Mouse (Mus musculus) layer of hippocampus, adult 2 months (tissue): ENCODE measurements around the gene Cyp27a1. TPM values are rescaled to one million over a fixed set of nuclear protein-coding genes. Genes with fewer than 3 reads are reported as not detected.

ENCODE experiments used
- DNase-seq, 2 experiments: peaks; one replicate each; pipeline ENCODE4 v3.0.0; 2022; ENCODE audit warnings: low spot score in 2 of 2
- H3K27ac ChIP-seq: fragments of 200-600 bp; 2 replicates; pipeline ENCODE4 v1.8.1; 2022
- H3K4me3 ChIP-seq: fragments of 200-600 bp; 2 replicates; pipeline ENCODE4 v1.8.1; 2022; ENCODE audit warnings: mild to moderate bottlenecking
- CTCF ChIP-seq: fragments of 200-600 bp; conservative IDR thresholded peaks from 2 replicates; pipeline ENCODE4 v1.8.1; 2022; ENCODE audit warnings: antibody characterized with exemption, mild to moderate bottlenecking, moderate library complexity
- total RNA-seq, 2 experiments: library from RNA; stranded (reverse); gene quantifications; 2 replicates each; pipeline ENCODE4 v1.2.3; 2021

Cyp27a1 gene
- total RNA-seq, 2 experiments from 2014 or later = 2.7 to 3.1 TPM

DNA sequence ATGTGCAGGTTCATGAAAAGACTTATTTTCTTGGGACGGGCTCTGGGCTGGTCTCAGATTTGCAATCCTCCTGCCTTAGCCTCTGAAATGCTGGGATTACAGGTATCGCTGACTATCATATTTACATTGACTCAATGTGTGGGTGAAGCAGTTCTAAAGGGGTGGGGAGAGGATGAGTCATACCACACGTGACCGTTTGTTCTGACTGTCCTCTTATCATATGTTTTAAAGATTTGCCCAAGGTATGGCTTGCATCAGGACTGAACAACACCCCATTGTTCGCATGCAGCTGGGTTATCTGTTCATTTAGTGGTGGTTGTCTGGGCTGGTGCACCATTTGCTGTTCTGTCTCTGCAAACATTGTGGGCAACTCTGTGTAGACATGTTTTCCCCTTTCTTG lies 13.3 kb downstream of the Cyp27a1 start:
- Histone ChIP-seq H3K4me3 (no peak overlapping the region), H3K27ac (no peak overlapping the region)
- no peak for TF ChIP-seq CTCF
- DNase-seq = no peak

DNA sequence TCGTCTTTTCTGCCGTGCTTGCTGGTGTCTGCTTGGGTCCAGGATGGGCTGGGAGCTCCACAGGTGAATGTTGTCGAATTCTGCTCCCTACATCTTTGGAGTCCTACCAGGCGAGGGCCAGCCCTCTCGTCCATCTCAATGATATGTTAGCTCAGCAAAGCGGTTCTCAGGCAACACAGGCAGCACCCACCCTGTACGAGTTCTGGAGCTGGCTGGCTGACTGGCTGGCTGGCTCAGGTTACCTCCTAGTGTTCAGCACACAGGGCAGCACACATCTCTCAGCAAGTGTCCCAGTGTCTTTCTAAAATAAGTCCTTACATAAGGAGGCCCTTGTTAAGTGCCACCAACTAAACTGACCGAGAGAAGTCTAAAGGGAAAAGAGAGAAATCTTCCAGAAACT lies 15.1 kb downstream of the Cyp27a1 start:
- no peak for TF ChIP-seq CTCF
- H3K27ac ChIP-seq = no peak overlapping the region
- H3K4me3 ChIP-seq = no peak overlapping the region
- no peak for DNase-seq

DNA sequence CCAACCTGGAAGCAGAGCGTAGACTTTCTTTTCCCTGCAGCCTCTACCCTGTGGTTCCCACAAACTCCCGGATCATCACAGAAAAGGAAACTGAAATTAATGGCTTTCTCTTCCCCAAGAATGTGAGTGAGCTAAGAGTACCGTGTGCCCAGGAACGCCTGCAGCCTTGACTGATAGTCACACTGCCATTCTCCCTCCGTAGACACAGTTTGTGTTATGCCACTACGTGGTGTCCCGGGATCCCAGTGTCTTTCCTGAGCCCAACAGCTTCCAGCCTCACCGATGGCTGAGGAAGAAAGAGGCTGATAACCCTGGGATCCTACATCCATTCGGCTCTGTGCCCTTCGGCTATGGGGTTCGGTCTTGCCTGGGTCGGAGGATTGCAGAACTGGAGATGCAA lies 23.6 kb downstream of the Cyp27a1 start:
- Histone ChIP-seq H3K27ac (no peak overlapping the region), H3K4me3 (no peak overlapping the region)
- no peak for DNase-seq
- no peak for TF ChIP-seq CTCF

DNA sequence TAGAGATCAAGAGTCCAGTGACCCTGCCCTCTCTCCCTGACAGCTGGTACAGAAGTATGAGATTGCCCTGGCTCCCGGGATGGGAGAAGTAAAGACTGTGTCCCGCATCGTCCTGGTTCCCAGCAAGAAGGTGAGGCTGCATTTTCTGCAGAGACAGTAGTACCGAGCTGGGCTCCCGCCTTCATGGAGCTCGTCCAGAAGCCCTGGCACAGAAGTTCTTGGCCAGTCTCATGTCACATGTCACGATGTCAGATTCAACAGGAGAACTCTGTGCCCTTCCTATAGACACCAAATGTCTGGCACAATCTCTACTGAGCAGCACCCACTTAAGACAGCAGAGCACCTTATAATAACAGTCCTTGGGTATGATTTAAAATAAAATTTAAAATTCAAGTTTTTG lies 24.1 kb downstream of the Cyp27a1 start:
- H3K4me3 ChIP-seq = no peak overlapping the region
- H3K27ac ChIP-seq = no peak overlapping the region
- TF ChIP-seq CTCF = no peak
- DNase-seq = no peak

DNA sequence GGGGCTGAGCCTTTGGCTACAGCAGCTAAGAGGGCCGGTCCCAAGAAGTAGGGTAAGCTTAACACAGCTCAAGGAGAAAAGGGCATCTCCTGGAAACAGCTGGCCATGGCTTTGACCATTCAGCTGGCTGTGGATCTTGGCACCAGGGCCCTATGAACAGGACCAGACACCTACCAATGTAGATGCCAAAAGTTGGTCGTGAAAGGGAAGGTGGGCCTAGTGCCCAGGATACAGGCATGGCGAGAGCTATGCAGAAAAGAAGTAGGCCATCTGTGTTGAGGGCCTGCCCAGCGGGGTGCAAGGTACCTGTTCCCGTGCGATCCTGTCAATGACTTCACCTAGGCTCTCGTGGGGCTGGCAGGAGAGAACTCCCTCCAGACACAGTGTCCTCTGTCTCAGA lies 27.5 kb downstream of the Cyp27a1 start:
- no peak overlapping the region for H3K4me3 ChIP-seq
- no peak for TF ChIP-seq CTCF
- DNase-seq = no peak
- H3K27ac ChIP-seq = no peak overlapping the region

DNA sequence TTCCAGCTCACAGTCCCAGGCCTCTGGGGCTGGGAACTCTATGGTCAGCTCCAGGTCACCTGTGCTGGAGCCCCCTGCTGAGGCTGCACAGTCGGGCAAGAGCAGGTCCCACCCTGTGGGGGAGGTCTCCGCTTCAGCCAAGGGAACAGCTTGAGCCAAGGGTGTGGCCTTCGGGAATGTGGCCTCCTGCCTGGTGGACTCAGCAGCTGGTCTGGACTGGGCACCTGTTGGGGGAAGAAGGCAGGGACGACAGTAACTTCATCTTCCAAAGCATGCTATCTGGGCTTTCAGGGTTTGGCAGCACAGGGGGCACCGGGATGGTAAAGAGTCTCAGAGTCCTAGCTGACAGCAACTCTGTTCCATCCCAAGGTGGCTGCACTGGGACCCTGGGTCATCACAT lies 34.0 kb downstream of the Cyp27a1 start:
- DNase-seq = no peak
- Histone ChIP-seq H3K4me3 (no peak overlapping the region), H3K27ac (no peak overlapping the region)
- no peak for TF ChIP-seq CTCF

DNA sequence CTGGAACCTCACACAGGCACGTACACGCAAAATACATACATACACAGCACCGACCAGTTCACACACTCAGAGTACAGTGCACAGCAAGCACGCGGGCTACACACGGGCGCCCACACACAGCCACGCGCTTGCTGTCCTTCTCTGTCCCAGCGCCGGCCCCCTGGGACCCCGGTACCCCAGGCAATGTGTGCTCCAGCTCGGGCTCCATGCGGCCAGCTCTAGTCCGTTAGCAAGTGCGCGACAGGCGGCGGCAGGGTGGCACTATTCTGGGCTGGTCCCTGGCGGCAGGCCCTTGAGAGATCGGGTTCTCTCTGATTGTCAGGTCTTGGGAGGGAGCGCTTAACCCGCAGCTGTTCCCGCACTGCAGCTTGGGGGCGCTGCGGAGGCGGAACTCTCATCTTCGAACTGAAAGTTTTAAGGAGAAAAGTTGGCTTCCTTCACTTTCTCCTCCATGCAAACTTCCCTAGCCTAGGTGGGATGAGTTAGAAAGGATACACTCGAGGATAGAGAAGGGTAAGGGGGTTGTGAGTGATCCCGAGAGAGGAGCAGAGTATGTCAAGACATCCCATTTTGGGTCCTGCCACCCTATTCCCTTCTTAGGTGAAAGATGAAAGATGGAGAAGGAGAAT lies 35.4 kb downstream of the Cyp27a1 start, which contains the start of gene Prkag3:
TSS of gene Prkag3 (minus strand) at position 579 of the 629 bp plus-strand sequence.
- Histone ChIP-seq H3K4me3 (peak within 1 kb of the TSS; percentile 14; the same call in 1 of the 2 replicates), H3K27ac (no peak within 1 kb of the TSS)
- DNase-seq = peak; percentile 2 to 26
- TF ChIP-seq CTCF = peak; percentile 77

DNA sequence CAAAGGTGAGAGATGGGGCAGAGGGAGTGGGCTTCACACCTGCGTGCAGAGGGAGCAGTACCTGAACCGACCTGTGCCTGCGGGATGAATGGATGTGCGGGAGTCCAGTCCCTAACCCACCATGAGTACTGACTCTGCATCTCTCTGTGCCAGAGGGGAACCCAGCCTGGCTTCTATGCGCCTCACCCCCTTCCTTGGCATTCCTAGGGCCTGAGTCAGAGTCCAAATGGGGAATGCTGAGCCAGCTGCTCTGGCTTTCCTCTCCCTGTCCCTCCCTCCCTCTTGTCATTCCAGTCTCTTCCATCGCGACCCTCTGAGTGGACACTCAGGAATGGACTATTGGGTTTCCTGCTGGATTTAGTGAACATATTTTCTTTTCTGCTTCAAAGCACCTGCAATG lies 35.9 kb downstream of the Cyp27a1 start:
- Histone ChIP-seq H3K27ac (no peak overlapping the region), H3K4me3 (no peak overlapping the region)
- TF ChIP-seq CTCF = no peak
- DNase-seq = no peak

DNA sequence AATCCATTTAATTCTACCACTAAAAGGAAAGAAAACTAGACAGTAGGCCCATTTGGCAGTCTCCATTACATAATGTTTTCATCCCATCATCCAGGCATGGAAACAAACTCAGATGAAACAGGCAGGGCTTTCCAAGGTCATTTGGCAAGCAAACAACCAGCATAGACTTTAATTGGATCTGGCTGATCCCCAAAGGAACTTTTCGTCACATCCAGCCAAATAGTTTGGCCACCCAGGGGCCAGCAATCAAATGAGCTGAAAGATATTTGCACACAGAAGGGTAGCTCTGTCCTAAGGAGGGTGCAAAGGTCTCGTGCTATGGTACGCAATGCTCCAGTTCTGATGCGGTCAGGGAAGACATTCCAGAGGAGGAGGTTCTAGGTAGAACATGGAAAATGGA lies 37.3 kb downstream of the Cyp27a1 start:
- Histone ChIP-seq H3K27ac (no peak overlapping the region), H3K4me3 (no peak overlapping the region)
- peak; percentile 23 to 31 for DNase-seq
- TF ChIP-seq CTCF = no peak

DNA sequence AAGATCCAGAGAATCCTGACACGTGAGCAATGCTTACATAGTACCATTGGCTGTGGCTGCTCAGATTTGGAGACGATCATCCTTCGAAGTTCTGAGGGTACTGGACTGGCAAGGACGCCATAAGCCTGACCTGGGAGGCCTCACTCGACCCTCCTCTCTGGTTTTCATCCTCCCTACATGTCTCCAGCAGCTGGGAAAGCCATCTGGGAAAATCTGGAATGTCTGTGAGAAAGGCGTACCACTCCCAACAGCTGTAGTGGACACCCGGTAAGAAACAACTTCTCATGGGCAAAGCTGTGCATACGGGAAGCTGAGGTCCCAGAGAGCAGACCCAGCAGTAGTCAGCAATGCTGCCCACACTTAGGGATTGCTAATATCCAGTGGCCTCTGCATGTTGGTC lies 38.8 kb downstream of the Cyp27a1 start:
- H3K4me3 ChIP-seq = no peak overlapping the region
- H3K27ac ChIP-seq = no peak overlapping the region
- no peak for TF ChIP-seq CTCF
- DNase-seq = no peak

DNA sequence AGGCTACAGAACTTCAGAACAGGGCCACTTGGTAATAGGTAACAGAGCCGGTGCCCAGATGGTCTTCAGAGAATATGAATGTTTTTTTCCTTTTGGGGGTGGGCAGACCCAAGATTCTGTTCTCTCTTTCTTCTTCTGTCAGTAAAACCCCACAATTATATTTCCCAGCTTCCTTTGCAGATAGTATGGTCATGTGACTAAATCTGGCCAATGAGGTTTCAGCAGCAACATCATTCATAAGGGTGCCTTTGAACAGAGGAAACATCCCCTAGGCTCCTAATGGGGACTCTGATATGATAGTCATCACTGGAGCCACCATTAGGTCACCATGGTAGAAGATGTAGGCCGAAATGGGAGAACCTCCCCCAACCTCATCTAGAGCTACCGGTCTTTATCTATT lies 39.5 kb downstream of the Cyp27a1 start:
- TF ChIP-seq CTCF = no peak
- Histone ChIP-seq H3K4me3 (no peak overlapping the region), H3K27ac (no peak overlapping the region)
- no peak for DNase-seq

DNA sequence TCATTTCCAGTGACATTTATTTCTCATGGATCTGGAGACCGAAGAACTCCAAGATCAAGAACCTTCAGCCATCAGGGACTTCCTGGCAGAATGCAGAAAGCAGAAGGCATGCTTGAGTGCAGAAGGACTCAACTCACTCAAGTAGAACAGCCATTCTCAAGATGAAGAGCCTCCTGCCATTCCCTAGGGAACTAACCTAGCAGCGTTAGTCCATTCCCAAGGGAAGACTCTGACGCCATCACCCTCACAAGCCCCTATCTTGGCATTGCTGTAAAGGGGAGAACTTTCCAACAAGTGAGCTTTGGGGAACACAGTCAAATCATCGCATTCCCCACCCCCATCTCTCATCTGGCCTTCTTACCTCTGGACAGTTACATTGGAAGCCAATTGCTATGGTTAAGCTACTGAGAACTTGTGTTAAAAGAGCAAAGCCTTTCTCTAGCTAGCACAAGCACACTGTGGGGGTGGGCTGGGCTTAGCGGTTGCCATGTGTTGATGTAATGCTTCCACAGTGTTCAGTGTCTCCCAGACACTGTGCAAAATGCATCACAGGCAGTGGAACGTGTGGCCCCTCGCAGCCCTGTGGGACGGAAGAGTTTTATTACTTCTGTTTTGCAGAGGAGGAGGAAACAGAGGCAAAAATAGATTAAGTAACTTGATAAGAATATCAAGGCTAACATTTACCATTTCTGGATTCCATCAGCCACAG lies 40.0 kb downstream of the Cyp27a1 start:
- no peak for TF ChIP-seq CTCF
- peak in 1 of 2 experiments; percentile 35 for DNase-seq
- Histone ChIP-seq H3K4me3 (no peak overlapping the region), H3K27ac (no peak overlapping the region)

DNA sequence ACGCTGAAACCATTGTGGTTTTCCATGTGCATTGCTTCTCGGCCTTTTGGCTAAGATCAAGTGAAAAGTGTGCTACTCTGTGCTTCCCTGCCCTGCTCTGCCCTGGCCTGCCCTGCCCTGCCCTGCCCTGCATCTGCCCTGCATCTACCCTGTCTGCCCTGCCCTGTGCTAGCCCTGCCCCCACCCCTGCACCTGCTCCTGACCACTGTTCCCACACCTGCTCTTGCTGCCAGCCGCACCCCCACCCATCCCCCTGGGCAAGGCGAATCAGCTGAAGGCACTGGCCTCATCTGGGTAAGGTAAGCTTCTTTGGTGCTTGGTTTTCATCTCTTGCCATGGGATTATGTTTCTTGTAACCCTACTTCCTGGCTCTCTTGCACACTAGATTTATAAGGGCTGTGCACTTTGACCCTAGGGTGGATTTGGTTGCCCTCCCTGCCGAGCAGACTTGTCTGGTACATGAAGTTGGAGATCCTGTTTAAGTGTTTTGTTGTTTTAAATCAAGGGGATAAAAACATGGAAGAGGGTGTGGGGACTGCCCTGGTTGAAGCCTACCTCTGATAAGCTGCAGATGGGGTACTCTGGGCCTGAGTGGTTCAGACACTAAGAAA lies 40.9 kb downstream of the Cyp27a1 start:
- no peak for TF ChIP-seq CTCF
- no peak for DNase-seq
- Histone ChIP-seq H3K27ac (no peak overlapping the region), H3K4me3 (no peak overlapping the region)

DNA sequence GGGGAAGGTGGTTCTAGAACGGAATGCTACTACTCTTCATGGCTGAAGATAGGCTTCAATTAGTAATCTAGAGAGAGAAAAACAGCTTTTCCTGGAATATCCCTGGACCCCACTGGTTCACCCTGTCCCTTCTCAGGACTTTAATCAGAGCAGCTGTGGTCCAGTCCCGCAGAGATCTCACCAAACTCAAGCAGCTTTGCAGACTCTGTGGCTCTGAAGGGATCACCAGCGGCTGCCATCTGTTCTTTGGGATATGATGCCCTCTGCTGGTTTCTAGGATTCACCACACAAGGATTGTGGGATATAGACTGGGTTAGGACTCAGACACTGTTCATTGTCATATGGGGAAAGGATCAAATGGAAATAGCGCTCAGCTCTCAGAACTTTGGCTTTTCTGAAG lies 46.4 kb downstream of the Cyp27a1 start:
- TF ChIP-seq CTCF = peak; percentile 89
- peak; percentile 51 to 57 for DNase-seq
- H3K27ac ChIP-seq = no peak overlapping the region
- no peak overlapping the region for H3K4me3 ChIP-seq
